ENCODE assay signal across 9 mouse cellular contexts in the genomic region with DNA sequence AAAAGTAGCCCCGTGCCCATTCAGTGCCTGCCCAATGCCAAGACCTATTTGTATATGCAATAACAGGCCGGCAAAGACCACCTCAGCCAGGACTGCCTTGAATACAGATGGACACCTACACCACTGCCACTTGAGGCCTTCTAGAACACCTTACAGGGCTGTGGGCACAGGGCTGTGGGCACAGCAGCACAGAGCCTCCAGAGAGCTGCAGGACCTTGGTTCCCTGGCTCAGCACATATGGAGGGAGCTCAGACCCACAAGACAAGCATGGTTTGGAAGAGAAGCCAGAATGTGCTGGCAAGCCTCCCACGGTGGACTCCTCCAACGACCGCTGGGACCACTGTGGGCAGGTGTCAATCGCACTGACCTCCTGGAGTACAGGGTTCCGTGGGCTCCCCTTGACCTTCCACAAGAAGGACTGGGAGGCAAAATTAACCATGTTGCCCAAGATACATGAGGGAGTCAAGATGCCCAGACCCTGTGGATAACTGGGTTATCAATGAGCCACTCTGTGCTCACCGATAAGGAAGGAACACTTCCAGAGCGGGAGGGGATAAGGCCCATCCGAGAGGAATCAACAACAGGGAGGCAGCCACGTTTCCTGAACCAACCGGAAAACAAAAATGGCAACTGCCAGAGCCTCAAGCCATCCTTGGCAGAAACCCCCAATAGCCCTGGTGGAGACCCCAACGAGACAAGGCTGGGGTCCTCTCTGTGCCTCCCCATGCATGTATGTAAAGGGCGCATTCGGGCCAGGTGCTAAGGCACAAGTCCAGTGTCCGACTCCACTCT. TPM values are rescaled to one million over a fixed set of nuclear protein-coding genes. Genes with fewer than 3 reads are reported as not detected.
DNase-seq lines count a peak whose midpoint lies in the region; ATAC-seq lines count a peak whose summit lies in the region.
"Had no signal": no experiment of that assay in that cellular context is flagged by ENCODE, and none has a peak within 500 bp of the region (broad histone marks: within the 10 kb centered on the region; RNA-seq: fewer than 3 reads in every experiment).

No protein-coding gene starts in this region.

- 89% methylated on average over 16 of the region's 16 CpGs for WGBS in limb, embryonic 12.5 days
- WGBS in limb, embryonic 10.5 days = 90% methylated on average over 16 of the region's 16 CpGs
- WGBS in forebrain, embryonic 11.5 days = 81% methylated on average over 16 of the region's 16 CpGs
- 59% methylated on average over 16 of the region's 16 CpGs for WGBS in hindbrain, embryonic 15.5 days
- WGBS in neural tube, embryonic 12.5 days = 74% methylated on average over 16 of the region's 16 CpGs

- no peak for DNase-seq in limb, embryonic 10.5 days (ENCODE audit: low spot score)
- no peak for DNase-seq in forebrain, embryonic 11.5 days (ENCODE audit: low spot score)
- no peak for DNase-seq in left cerebral cortex, postnatal 10 days (ENCODE audit: extremely low spot score in 1 of 2, low spot score in 2 of 2)
- DNase-seq: thymus, adult 18-20 months had no signal

- peaks cover 16% of the 10 kb centered on the region for H3K27me3 ChIP-seq in limb, embryonic 12.5 days
- peaks cover 21% of the 10 kb centered on the region for H3K27me3 ChIP-seq in limb, embryonic 10.5 days (ENCODE audit: low read depth, poor library complexity, severe bottlenecking)
- H3K27me3 ChIP-seq in forebrain, embryonic 11.5 days (ENCODE audit: control insufficient read depth, insufficient read depth, low read length) = no peaks in the 10 kb centered on the region
- no peaks in the 10 kb centered on the region for H3K27me3 ChIP-seq in hindbrain, embryonic 15.5 days
- no peaks in the 10 kb centered on the region for H3K27me3 ChIP-seq in neural tube, embryonic 12.5 days (replicated peaks)

- H3K4me3 ChIP-seq in limb, embryonic 12.5 days (replicated peaks) = no peak overlapping the region
- no peak overlapping the region for H3K4me3 ChIP-seq in limb, embryonic 10.5 days
- H3K4me3 ChIP-seq in forebrain, embryonic 11.5 days (ENCODE audit: low read depth, low read length) = no peak overlapping the region
- H3K4me3 ChIP-seq in hindbrain, embryonic 15.5 days = peak overlapping the region; percentile 71
- 0 out of 2 replicates have a peak overlapping the region, but pooled peaks have one; percentile 92 for H3K4me3 ChIP-seq in neural tube, embryonic 12.5 days

- intact Hi-C loops in left cerebral cortex, postnatal 10 days (cut with DNase I) = loop anchor here (5.0 kb wide), 1 partner anchor 64 kb away; no protein-coding TSS in a partner anchor

- no peak overlapping the region for H3K9ac ChIP-seq in limb, embryonic 12.5 days (replicated peaks)
- H3K9ac ChIP-seq in forebrain, embryonic 11.5 days (ENCODE audit: low read length) = no peak overlapping the region
- H3K9ac ChIP-seq in hindbrain, embryonic 15.5 days = 0 out of 2 replicates have a peak overlapping the region, but pooled peaks have one; percentile 15
- H3K9ac ChIP-seq in neural tube, embryonic 12.5 days = peak overlapping the region; percentile 42; the same call in 1 of the 2 replicates

- peaks cover 9% of the 10 kb centered on the region; the same call in 1 of the 2 replicates for H3K36me3 ChIP-seq in limb, embryonic 12.5 days
- H3K36me3 ChIP-seq in limb, embryonic 10.5 days = peaks cover 5% of the 10 kb centered on the region; the same call in 1 of the 2 replicates
- no peaks in the 10 kb centered on the region for H3K36me3 ChIP-seq in forebrain, embryonic 11.5 days (ENCODE audit: control insufficient read depth, insufficient read depth, low read length)
- no peaks in the 10 kb centered on the region for H3K36me3 ChIP-seq in hindbrain, embryonic 15.5 days
- H3K36me3 ChIP-seq in neural tube, embryonic 12.5 days = no peaks in the 10 kb centered on the region

- H3K27ac ChIP-seq in limb, embryonic 12.5 days = no peak overlapping the region
- no peak overlapping the region for H3K27ac ChIP-seq in limb, embryonic 10.5 days
- no peak overlapping the region for H3K27ac ChIP-seq in forebrain, embryonic 11.5 days (ENCODE audit: low read depth, low read length)
- 0 out of 2 replicates have a peak overlapping the region, but pooled peaks have one; percentile 5 for H3K27ac ChIP-seq in hindbrain, embryonic 15.5 days (replicated peaks)
- no peak overlapping the region for H3K27ac ChIP-seq in neural tube, embryonic 12.5 days

- ATAC-seq in limb, embryonic 12.5 days (ENCODE audit: insufficient number of reproducible peaks, insufficient read depth, low FRiP score, low TSS enrichment, low read depth) = no peak
- no peak for ATAC-seq in forebrain, embryonic 11.5 days (replicated peaks; ENCODE audit: low FRiP score)
- ATAC-seq in hindbrain, embryonic 15.5 days (ENCODE audit: low FRiP score, low read depth) = no peak
- ATAC-seq in neural tube, embryonic 12.5 days (ENCODE audit: low FRiP score, low read depth) = no peak
- no peak for ATAC-seq in frontal cortex, adult (ENCODE audit: low TSS enrichment)

- H3K9me3 ChIP-seq in limb, embryonic 12.5 days = no peaks in the 10 kb centered on the region
- H3K9me3 ChIP-seq in limb, embryonic 10.5 days (replicated peaks) = no peaks in the 10 kb centered on the region
- no peaks in the 10 kb centered on the region for H3K9me3 ChIP-seq in forebrain, embryonic 11.5 days (ENCODE audit: control insufficient read depth, low read length)
- H3K9me3 ChIP-seq in hindbrain, embryonic 15.5 days = no peaks in the 10 kb centered on the region
- H3K9me3 ChIP-seq in neural tube, embryonic 12.5 days = no peaks in the 10 kb centered on the region

- H3K4me2 ChIP-seq in limb, embryonic 12.5 days = peak overlapping the region; percentile 26; the same call in 1 of the 2 replicates
- H3K4me2 ChIP-seq in forebrain, embryonic 11.5 days (ENCODE audit: low read depth, low read length, severe bottlenecking) = peak overlapping the region; percentile 99; the same call in 1 of the 2 replicates
- H3K4me2 ChIP-seq in hindbrain, embryonic 15.5 days = peak overlapping the region; percentile 95
- H3K4me2 ChIP-seq in neural tube, embryonic 12.5 days (replicated peaks) = peak overlapping the region; percentile 98

- peaks cover 57% of the 10 kb centered on the region for H3K4me1 ChIP-seq in limb, embryonic 12.5 days (replicated peaks)
- H3K4me1 ChIP-seq in limb, embryonic 10.5 days = peaks cover 85% of the 10 kb centered on the region
- H3K4me1 ChIP-seq in forebrain, embryonic 11.5 days (replicated peaks; ENCODE audit: control insufficient read depth, insufficient read depth, low read length) = peaks cover 36% of the 10 kb centered on the region
- H3K4me1 ChIP-seq in hindbrain, embryonic 15.5 days (replicated peaks) = peaks cover 78% of the 10 kb centered on the region
- H3K4me1 ChIP-seq in neural tube, embryonic 12.5 days = peaks cover 79% of the 10 kb centered on the region

RNA-seq across cellular contexts. Expression of a gene that starts 3.7 kb away (rescaled TPM):
- 5.2 and 6.6 TPM in 2 replicates for polyA plus RNA-seq in limb, embryonic 12.5 days (2016; fragmentation: Nextera tagmentation; extraction: Ambion mirVana)
- 5.4 and 6.2 TPM in 2 replicates for polyA plus RNA-seq in limb, embryonic 10.5 days (2016; fragmentation: Nextera tagmentation; extraction: Ambion mirVana)
- 18.0 and 18.8 TPM in 2 replicates for polyA plus RNA-seq in forebrain, embryonic 11.5 days (2014; fragmentation: Nextera tagmentation; extraction: Ambion mirVana)
- 13.7 and 14.7 TPM in 2 replicates for polyA plus RNA-seq in hindbrain, embryonic 15.5 days (2015; fragmentation: Nextera tagmentation; extraction: Ambion mirVana)
- 14.5 and 20.4 TPM in 2 replicates for polyA plus RNA-seq in neural tube, embryonic 12.5 days (2016; fragmentation: Nextera tagmentation; extraction: Ambion mirVana)
- 10 to 100 TPM; 58.9 to 59.6 TPM for total RNA-seq in left cerebral cortex, postnatal 10 days (2021)

RNA-seq across cellular contexts. Expression of a gene that starts 34.5 kb away (rescaled TPM):
- polyA plus RNA-seq in limb, embryonic 12.5 days (2016; fragmentation: Nextera tagmentation; extraction: Ambion mirVana) = 0.50 and 0.53 TPM in 2 replicates
- 0.06 and 0.21 TPM in 2 replicates for polyA plus RNA-seq in limb, embryonic 10.5 days (2016; fragmentation: Nextera tagmentation; extraction: Ambion mirVana)
- 2.5 and 3.0 TPM in 2 replicates for polyA plus RNA-seq in forebrain, embryonic 11.5 days (2014; fragmentation: Nextera tagmentation; extraction: Ambion mirVana)
- 2.7 and 2.9 TPM in 2 replicates for polyA plus RNA-seq in hindbrain, embryonic 15.5 days (2015; fragmentation: Nextera tagmentation; extraction: Ambion mirVana)
- 2.1 and 2.3 TPM in 2 replicates for polyA plus RNA-seq in neural tube, embryonic 12.5 days (2016; fragmentation: Nextera tagmentation; extraction: Ambion mirVana)
- 1 to 10 TPM; 7.6 to 7.8 TPM for total RNA-seq in left cerebral cortex, postnatal 10 days (2021)
- total RNA-seq: neutrophil, adult 5-6 weeks had no signal

Comparison
In these comparisons a context has a peak if more than half of its experiments do, and no peak if none do; other contexts are left out.
1. H3K4me2 ChIP-seq: peak in every context shown above with its lines; median percentile 99 in forebrain, embryonic 11.5 days; 98 in neural tube, embryonic 12.5 days; 95 in hindbrain, embryonic 15.5 days; 26 in limb, embryonic 12.5 days.
2. H3K4me3 ChIP-seq: peak in hindbrain, embryonic 15.5 days (single experiment) and neural tube, embryonic 12.5 days (single experiment); none in limb, embryonic 12.5 days (single experiment), limb, embryonic 10.5 days (single experiment) and forebrain, embryonic 11.5 days (single experiment).
3. H3K9ac ChIP-seq: peak in hindbrain, embryonic 15.5 days (single experiment) and neural tube, embryonic 12.5 days (single experiment); none in limb, embryonic 12.5 days (single experiment) and forebrain, embryonic 11.5 days (single experiment).